9 mouse cellular contexts compared by ENCODE assay signal in genomic region chr10:70156431-70157165, GRCm38 (mm10). TPM values are rescaled to one million over a fixed set of nuclear protein-coding genes. Genes with fewer than 3 reads are reported as not detected.
DNase-seq lines count a peak whose midpoint lies in the region; ATAC-seq and TF ChIP-seq lines count a peak whose summit lies in the region.
"Had no signal": no experiment of that assay in that cellular context is flagged by ENCODE, and none has a peak within 500 bp of the region (broad histone marks: within the 10 kb centered on the region; RNA-seq: fewer than 3 reads in every experiment).

No protein-coding gene starts in this region.

- ATAC-seq in heart, postnatal 0 days (ENCODE audit: insufficient read depth, low read depth), result no peak
- no peak for ATAC-seq in lung, embryonic 14.5 days (ENCODE audit: insufficient read depth)
- no peak for ATAC-seq in intestine, embryonic 16.5 days

- no peak for TF ChIP-seq POLR2A in ES-Bruce4 (IDR thresholded peaks at IDR 0.05; ENCODE audit: insufficient read depth, low read length)

- no peak for DNase-seq in heart, postnatal 0 days (ENCODE audit: low spot score)
- DNase-seq in heart, adult 9 months (ENCODE audit: low spot score in 2 of 2), result no peak
- DNase-seq in cerebellum, postnatal 36 days, result peak; percentile 41 to 55
- no peak for DNase-seq in lung, embryonic 14.5 days
- peak; percentile 84 for DNase-seq in thymus, postnatal 14 days
- no peak for DNase-seq in ovary, postnatal 36 days (ENCODE audit: low spot score)

- H3K4me3 ChIP-seq in heart, postnatal 0 days (ENCODE audit: low read depth, low read length), result no peak overlapping the region
- no peak overlapping the region for H3K4me3 ChIP-seq in ES-Bruce4 (ENCODE audit: low read depth, low read length)
- H3K4me3 ChIP-seq in lung, embryonic 14.5 days (ENCODE audit: low read depth, low read length), result no peak overlapping the region
- no peak overlapping the region for H3K4me3 ChIP-seq in intestine, embryonic 16.5 days (ENCODE audit: low read length)
- H3K4me3 ChIP-seq: limb, embryonic 15.5 days had no signal

- TF ChIP-seq EP300 in heart, postnatal 0 days (IDR thresholded peaks at IDR 0.05; ENCODE audit: low read depth), result no peak
- no peak for TF ChIP-seq EP300 in ES-Bruce4 (IDR thresholded peaks at IDR 0.05; ENCODE audit: insufficient read depth, low read depth, low read length)

- no peak overlapping the region for H3K9ac ChIP-seq in heart, postnatal 0 days (replicated peaks; ENCODE audit: low read depth, low read length)
- H3K9ac ChIP-seq in ES-Bruce4 (ENCODE audit: low read depth, poor library complexity, severe bottlenecking), result no peak overlapping the region
- no peak overlapping the region for H3K9ac ChIP-seq in lung, embryonic 14.5 days
- H3K9ac ChIP-seq in intestine, embryonic 16.5 days (ENCODE audit: low read depth, low read length), result no peak overlapping the region
- H3K9ac ChIP-seq: limb, embryonic 15.5 days had no signal

- H3K4me2 ChIP-seq in heart, postnatal 0 days (ENCODE audit: low read depth, low read length), result no peak overlapping the region
- H3K4me2 ChIP-seq in lung, embryonic 14.5 days, result no peak overlapping the region
- no peak overlapping the region for H3K4me2 ChIP-seq in intestine, embryonic 16.5 days (ENCODE audit: low read depth, low read length)
- H3K4me2 ChIP-seq: limb, embryonic 15.5 days had no signal

- peaks cover 43% of the 10 kb centered on the region for H3K36me3 ChIP-seq in heart, postnatal 0 days (replicated peaks; ENCODE audit: control insufficient read depth, insufficient read depth, low read length)
- H3K36me3 ChIP-seq in ES-Bruce4 (ENCODE audit: control insufficient read depth, insufficient read depth, low read length, poor library complexity, severe bottlenecking), result peaks cover 6% of the 10 kb centered on the region; the same call in 1 of the 2 replicates
- peaks cover 49% of the 10 kb centered on the region for H3K36me3 ChIP-seq in lung, embryonic 14.5 days (ENCODE audit: insufficient read depth)
- peaks cover 19% of the 10 kb centered on the region for H3K36me3 ChIP-seq in intestine, embryonic 16.5 days (ENCODE audit: control insufficient read depth, insufficient read depth, low read length)

- 83% methylated on average over 3 of the region's 3 CpGs for WGBS in heart, postnatal 0 days
- WGBS in lung, embryonic 14.5 days, result 73% methylated on average over 3 of the region's 3 CpGs
- 78% methylated on average over 3 of the region's 3 CpGs for WGBS in intestine, embryonic 16.5 days

- peaks cover 14% of the 10 kb centered on the region for H3K4me1 ChIP-seq in heart, postnatal 0 days (ENCODE audit: control insufficient read depth, insufficient read depth)
- H3K4me1 ChIP-seq in ES-Bruce4 (ENCODE audit: control insufficient read depth, insufficient read depth, low read length), result peaks cover 3% of the 10 kb centered on the region
- H3K4me1 ChIP-seq in lung, embryonic 14.5 days (ENCODE audit: insufficient read depth), result peaks cover 3% of the 10 kb centered on the region; the same call in 1 of the 2 replicates
- H3K4me1 ChIP-seq in intestine, embryonic 16.5 days (ENCODE audit: control insufficient read depth, insufficient read depth, low read length), result peaks cover 3% of the 10 kb centered on the region; the same call in 1 of the 2 replicates

- no peaks in the 10 kb centered on the region for H3K9me3 ChIP-seq in heart, postnatal 0 days (replicated peaks; ENCODE audit: control insufficient read depth, low read length)
- H3K9me3 ChIP-seq in ES-Bruce4 (replicated peaks; ENCODE audit: control insufficient read depth, insufficient read depth, low read length, poor library complexity, severe bottlenecking), result no peaks in the 10 kb centered on the region
- H3K9me3 ChIP-seq in lung, embryonic 14.5 days (ENCODE audit: low read depth, low read length), result no peaks in the 10 kb centered on the region; the same call in 1 of the 2 replicates
- H3K9me3 ChIP-seq in intestine, embryonic 16.5 days (ENCODE audit: control insufficient read depth, low read length), result no peaks in the 10 kb centered on the region; the same call in 1 of the 2 replicates

- no peaks in the 10 kb centered on the region for H3K27me3 ChIP-seq in heart, postnatal 0 days (ENCODE audit: control insufficient read depth, insufficient read depth, low read length)
- no peaks in the 10 kb centered on the region for H3K27me3 ChIP-seq in ES-Bruce4 (ENCODE audit: control insufficient read depth, insufficient read depth, low read length, poor library complexity, severe bottlenecking)
- H3K27me3 ChIP-seq in lung, embryonic 14.5 days (ENCODE audit: insufficient read depth, low read length), result no peaks in the 10 kb centered on the region
- H3K27me3 ChIP-seq in intestine, embryonic 16.5 days (replicated peaks; ENCODE audit: control insufficient read depth, insufficient read depth, low read length), result no peaks in the 10 kb centered on the region
- H3K27me3 ChIP-seq: limb, embryonic 15.5 days had no signal

- TF ChIP-seq CTCF in heart, postnatal 0 days (IDR thresholded peaks at IDR 0.05; ENCODE audit: low read depth), result peak; percentile 56
- peak; percentile 75 for TF ChIP-seq CTCF in ES-Bruce4 (IDR thresholded peaks at IDR 0.05; ENCODE audit: low read depth, low read length)
- TF ChIP-seq CTCF in lung, embryonic 14.5 days (IDR thresholded peaks at IDR 0.05; ENCODE audit: low read depth), result peak; percentile 53

- H3K27ac ChIP-seq in heart, postnatal 0 days (ENCODE audit: low read depth), result no peak overlapping the region
- H3K27ac ChIP-seq in ES-Bruce4 (ENCODE audit: insufficient read depth, low read length), result no peak overlapping the region
- H3K27ac ChIP-seq in lung, embryonic 14.5 days (ENCODE audit: low read depth), result no peak overlapping the region
- no peak overlapping the region for H3K27ac ChIP-seq in intestine, embryonic 16.5 days (ENCODE audit: low read length)
- H3K27ac ChIP-seq: limb, embryonic 15.5 days had no signal

RNA-seq across cellular contexts. Expression of gene Mrln, which starts 47.9 kb away (rescaled TPM):
- total RNA-seq in heart, postnatal 0 days (2014; rRNA removed; ENCODE audit: low replicate concordance), result not detected in 2 replicates
- 0.51 TPM in 1 of 2 replicates, not detected in the other for polyA plus RNA-seq in heart, postnatal 0 days (2015; fragmentation: Nextera tagmentation; extraction: Ambion mirVana)
- not detected in 2 replicates for polyA plus RNA-seq in ES-Bruce4 (2011; ENCODE audit: insufficient read depth, insufficient read length, low read depth, missing spikeins)
- polyA plus RNA-seq in lung, embryonic 14.5 days (2014; fragmentation: Nextera tagmentation; extraction: Ambion mirVana), result 0.50 TPM in 1 of 2 replicates, not detected in the other
- polyA plus RNA-seq in intestine, embryonic 16.5 days (2015; fragmentation: Nextera tagmentation; extraction: Ambion mirVana), result 0.65 and 0.95 TPM in 2 replicates

RNA-seq across cellular contexts. Expression of gene Ccdc6, which starts 59.7 kb away (rescaled TPM):
- total RNA-seq in heart, postnatal 0 days (2014; rRNA removed; ENCODE audit: low replicate concordance), result 10.4 and 24.2 TPM in 2 replicates
- 7.7 and 7.8 TPM in 2 replicates for polyA plus RNA-seq in heart, postnatal 0 days (2015; fragmentation: Nextera tagmentation; extraction: Ambion mirVana)
- polyA plus RNA-seq in ES-Bruce4 (2011; ENCODE audit: insufficient read depth, insufficient read length, low read depth, missing spikeins), result 57.6 and 61.8 TPM in 2 replicates
- polyA plus RNA-seq in lung, embryonic 14.5 days (2014; fragmentation: Nextera tagmentation; extraction: Ambion mirVana), result 21.9 TPM in 2 replicates
- 11.7 and 13.0 TPM in 2 replicates for polyA plus RNA-seq in intestine, embryonic 16.5 days (2015; fragmentation: Nextera tagmentation; extraction: Ambion mirVana)

Comparison
In these comparisons a context has a peak if more than half of its experiments do, and no peak if none do; other contexts are left out.
1. DNase-seq: peak in cerebellum, postnatal 36 days (2 of 2) and thymus, postnatal 14 days (single experiment); none in heart, postnatal 0 days (single experiment), heart, adult 9 months (0 of 2), lung, embryonic 14.5 days (single experiment) and ovary, postnatal 36 days (single experiment).
2. Peak in every context shown above with its lines, with median percentiles within 50 percentile points of each other: CTCF ChIP-seq.